Mouse (Mus musculus) subcutaneous adipose tissue, adult 2 months (tissue): Measurements from ENCODE around the gene Rnf40. TPM values are rescaled to one million over a fixed set of nuclear protein-coding genes. Genes with fewer than 3 reads are reported as not detected.

Source experiments
- polyA plus RNA-seq: library from polyadenylated mRNA; depleted of rRNA; stranded (reverse); fragments of >200 nt; gene quantifications from 2 replicates; pipeline ENCODE4 v1.2.3, GENCODE M21; 2012; ENCODE audit warnings: low replicate concordance; rRNA removed

Gene Rnf40
- polyA plus RNA-seq: 26.1 and 45.6 TPM in 2 replicates

GRCm38 (mm10) chr7:127588011-127588871 lies at the start of gene Rnf40, which contains the start of gene Ccdc189:
Gene Rnf40, plus strand, starts transcription at chr7:127588767.
Gene Ccdc189, minus strand, starts transcription at chr7:127588595.

DNA sequence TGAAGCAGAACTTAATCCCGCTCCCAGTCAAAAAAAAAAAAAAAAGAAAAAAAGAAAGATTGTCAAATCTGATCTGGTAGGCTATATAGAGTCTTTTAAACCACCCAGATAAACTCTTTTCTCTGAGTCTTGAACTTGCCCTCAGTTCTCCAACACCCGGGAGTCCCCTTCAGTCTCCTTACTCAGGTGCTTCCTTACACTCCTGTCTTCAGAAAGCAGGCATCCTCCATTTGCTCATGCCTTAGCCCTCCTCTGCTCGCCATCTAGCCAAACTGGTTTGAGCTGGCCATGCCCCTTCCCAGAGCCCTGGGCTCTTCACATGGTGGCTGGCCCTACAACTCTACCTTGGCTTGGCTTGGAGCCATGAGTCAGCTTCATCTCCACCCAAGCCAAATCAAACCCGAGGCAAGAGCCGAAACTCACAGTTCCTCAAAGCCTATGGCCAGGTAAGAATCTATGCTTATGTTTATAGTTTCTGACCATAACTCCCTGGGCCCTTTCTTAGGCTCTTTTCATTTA lies 27.2 kb upstream of the Rnf40 start, which contains the start of gene Tmem265:
Tmem265 (plus strand) TSS at position 51 of the 519 bp plus-strand sequence.

DNA sequence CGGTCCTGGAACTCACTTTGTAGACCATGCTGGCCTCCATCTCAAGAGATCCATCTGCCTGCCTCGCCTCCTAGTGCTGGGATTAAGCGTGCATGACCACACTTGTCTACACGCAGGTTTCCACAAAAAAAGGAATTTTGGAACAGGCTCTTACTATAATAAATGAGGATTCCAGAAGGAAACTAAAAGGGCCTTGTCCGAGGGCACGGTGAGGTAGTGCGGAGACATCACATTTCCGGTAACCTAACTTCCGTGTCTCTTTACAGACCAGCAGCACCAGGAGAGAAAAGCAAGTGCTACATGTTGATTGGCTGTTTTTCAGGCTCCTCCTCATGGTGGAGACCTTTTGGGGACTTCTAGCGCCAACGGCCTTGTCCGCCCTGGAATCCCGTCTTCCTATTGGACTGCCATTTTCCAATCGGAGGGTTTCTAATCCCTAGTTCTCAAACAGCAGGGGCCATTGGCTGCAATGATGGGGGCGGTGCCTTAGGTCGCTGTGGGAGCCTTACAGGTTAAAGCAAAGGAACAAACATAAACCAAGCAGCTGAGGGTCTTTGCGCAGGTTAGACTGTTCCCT lies 15.6 kb upstream of the Rnf40 start, which contains the start of gene Phkg2:
Phkg2 (plus strand) TSS at position 446 of the 577 bp plus-strand sequence.

GRCm38 (mm10) chr7:127614891-127615843 lies 26.6 kb downstream of the Rnf40 start, which contains the start of gene Zfp629:
Gene Zfp629, minus strand, starts transcription at chr7:127615797.

Other genes starting within 250 kb of the Rnf40 start
- 24.9 and 37.2 TPM in 2 replicates for gene Zfp768, start 243.2 kb upstream of the Rnf40 start, polyA plus RNA-seq
- 5.7 and 10.7 TPM in 2 replicates for gene Zfp747, start 212.7 kb upstream of the Rnf40 start, polyA plus RNA-seq
- gene 9130019O22Rik, start 201.6 kb upstream of the Rnf40 start, polyA plus RNA-seq: 2.8 and 5.8 TPM in 2 replicates
- gene E430018J23Rik, start 195.1 kb upstream of the Rnf40 start, polyA plus RNA-seq: 4.3 and 9.6 TPM in 2 replicates
- gene Zfp764, start 181.9 kb upstream of the Rnf40 start, polyA plus RNA-seq: 5.8 and 8.7 TPM in 2 replicates
- 17.0 and 24.9 TPM in 2 replicates for gene Zfp688, start 166.7 kb upstream of the Rnf40 start, polyA plus RNA-seq
- gene Zfp689, start 139.6 kb upstream of the Rnf40 start, polyA plus RNA-seq: 2.5 and 5.1 TPM in 2 replicates
- gene Prr14, start 129.2 kb upstream of the Rnf40 start, polyA plus RNA-seq: 65.7 and 102 TPM in 2 replicates
- 20.0 and 36.9 TPM in 2 replicates for gene Fbrs, start 109.6 kb upstream of the Rnf40 start, polyA plus RNA-seq
- 10.6 and 30.1 TPM in 2 replicates for gene Srcap, start 76.8 kb upstream of the Rnf40 start, polyA plus RNA-seq
- 14.3 and 19.8 TPM in 2 replicates for gene Gm42715, start 69.2 kb upstream of the Rnf40 start, polyA plus RNA-seq
- gene Tmem265, start 27.4 kb upstream of the Rnf40 start, polyA plus RNA-seq: not detected in 2 replicates
- gene Phkg2, start 15.4 kb upstream of the Rnf40 start, polyA plus RNA-seq: 59.0 and 79.2 TPM in 2 replicates
- 7.2 and 7.9 TPM in 2 replicates for gene Ccdc189, start 172 bp upstream of the Rnf40 start, polyA plus RNA-seq
- gene Zfp629, start 27.0 kb downstream of the Rnf40 start, polyA plus RNA-seq: 8.4 and 24.5 TPM in 2 replicates
- gene Bcl7c, start 120.2 kb downstream of the Rnf40 start, polyA plus RNA-seq: 15.7 and 47.8 TPM in 2 replicates
- gene Ctf1, start 124.0 kb downstream of the Rnf40 start, polyA plus RNA-seq: 7.2 and 19.4 TPM in 2 replicates
- gene Ctf2, start 143.4 kb downstream of the Rnf40 start, polyA plus RNA-seq: 0.06 TPM in 1 of 2 replicates, not detected in the other
- gene Fbxl19, start 155.8 kb downstream of the Rnf40 start, polyA plus RNA-seq: 14.2 and 40.4 TPM in 2 replicates
- 41.3 and 59.8 TPM in 2 replicates for gene Orai3, start 181.0 kb downstream of the Rnf40 start, polyA plus RNA-seq
- 9.2 and 15.6 TPM in 2 replicates for gene Setd1a, start 187.9 kb downstream of the Rnf40 start, polyA plus RNA-seq
- not detected in 2 replicates for gene Gm49388, start 196.8 kb downstream of the Rnf40 start, polyA plus RNA-seq
- 116 and 139 TPM in 2 replicates for gene Hsd3b7, start 211.8 kb downstream of the Rnf40 start, polyA plus RNA-seq
- 93.0 and 101 TPM in 2 replicates for gene Stx4a, start 235.5 kb downstream of the Rnf40 start, polyA plus RNA-seq
- 26.2 and 31.8 TPM in 2 replicates for gene Stx1b, start 235.8 kb downstream of the Rnf40 start, polyA plus RNA-seq